Comparison of ENCODE assay signal across 33 mouse cellular contexts in genomic region chr19:29696309-29696708, GRCm38 (mm10). TPM values are rescaled to one million over a fixed set of nuclear protein-coding genes. Genes with fewer than 3 reads are reported as not detected.
"Had no signal": no experiment of that assay in that cellular context is flagged by ENCODE, and none has a peak within 500 bp of the region (broad histone marks: within the 10 kb centered on the region; RNA-seq: fewer than 3 reads in every experiment).

No protein-coding gene starts in this region.

- H3K9me3 ChIP-seq: embryonic facial prominence, embryonic 10.5 days; embryonic facial prominence, embryonic 12.5 days; embryonic facial prominence, embryonic 13.5 days; embryonic facial prominence, embryonic 15.5 days; forebrain, embryonic 12.5 days; forebrain, embryonic 13.5 days; forebrain, embryonic 15.5 days; heart, embryonic 10.5 days had no signal

- H3K27me3 ChIP-seq: embryonic facial prominence, embryonic 12.5 days; embryonic facial prominence, embryonic 13.5 days; embryonic facial prominence, embryonic 15.5 days; forebrain, embryonic 12.5 days; forebrain, embryonic 13.5 days; forebrain, embryonic 15.5 days had no signal

- H3K9ac ChIP-seq: embryonic facial prominence, embryonic 12.5 days; embryonic facial prominence, embryonic 13.5 days; embryonic facial prominence, embryonic 15.5 days; forebrain, embryonic 12.5 days; forebrain, embryonic 13.5 days; forebrain, embryonic 15.5 days; forebrain, postnatal 0 days had no signal

- ATAC-seq: forebrain, embryonic 13.5 days; forebrain, embryonic 14.5 days; forebrain, embryonic 15.5 days; forebrain, embryonic 16.5 days; forebrain, postnatal 0 days had no signal

- H3K4me1 ChIP-seq: embryonic facial prominence, embryonic 15.5 days; forebrain, embryonic 12.5 days; forebrain, embryonic 13.5 days; forebrain, embryonic 15.5 days had no signal

- H3K4me3 ChIP-seq: embryonic facial prominence, embryonic 10.5 days; embryonic facial prominence, embryonic 12.5 days; embryonic facial prominence, embryonic 13.5 days; embryonic facial prominence, embryonic 15.5 days; erythroblast, embryonic 14.5 days; forebrain, embryonic 10.5 days; forebrain, embryonic 12.5 days; forebrain, embryonic 13.5 days; forebrain, embryonic 15.5 days; gastrocnemius, adult 2 months; heart, adult 2 months; heart, embryonic 10.5 days had no signal

- DNase-seq: cerebellum, adult 9-10 months; cerebellum, adult 9-11 months; cerebellum, postnatal 10 days; cerebellum, postnatal 14 days; cerebellum, postnatal 25 days; cerebellum, postnatal 36 days; embryo, embryonic 11 days; forebrain, postnatal 0 days; gastrocnemius, adult 2 months; gastrocnemius, postnatal 10 days; gastrocnemius, postnatal 14 days; gastrocnemius, postnatal 25 days; gastrocnemius, postnatal 36 days; heart, adult 18-20 months; heart, adult 2 months had no signal

- H3K36me3 ChIP-seq: embryonic facial prominence, embryonic 10.5 days; embryonic facial prominence, embryonic 12.5 days; embryonic facial prominence, embryonic 13.5 days; embryonic facial prominence, embryonic 15.5 days; forebrain, embryonic 10.5 days; forebrain, embryonic 12.5 days; forebrain, embryonic 15.5 days; heart, embryonic 10.5 days had no signal

- H3K27ac ChIP-seq: embryonic facial prominence, embryonic 10.5 days; embryonic facial prominence, embryonic 12.5 days; embryonic facial prominence, embryonic 13.5 days; embryonic facial prominence, embryonic 15.5 days; forebrain, embryonic 10.5 days; forebrain, embryonic 12.5 days; forebrain, embryonic 13.5 days; forebrain, embryonic 15.5 days; gastrocnemius, adult 2 months; heart, adult 2 months had no signal

RNA-seq across cellular contexts. Expression of gene Mlana, which starts 1.3 kb away (rescaled TPM):
- total RNA-seq: common myeloid progenitor, adult 5-6 weeks; forebrain, postnatal 0 days; gastrocnemius, adult 18-20 months; gastrocnemius, adult 2 months; gastrocnemius, adult 8-10 months; gastrocnemius, postnatal 14 days; gastrocnemius, postnatal 25 days; granulocyte monocyte progenitor cell, adult 5-6 weeks had no signal
- polyA plus RNA-seq: cortical plate, adult 2 months; erythroblast, embryonic 14.5 days; forebrain, embryonic 12.5 days; forebrain, embryonic 13.5 days; forebrain, embryonic 14.5 days; forebrain, embryonic 15.5 days; forebrain, embryonic 16.5 days; forebrain, postnatal 0 days; gonadal fat pad, adult 2 months had no signal
